Mouse (Mus musculus) hindbrain, embryonic 12.5 days (tissue): ENCODE measurements at regions not wholly inside any gene's neighbourhood (a gene's known extent, or its start where the extent isn't known, plus 50 kb on each side); places are given as distances from the start of the nearest gene placed in this dataset.

ENCODE experiments used
- ATAC-seq: fragments of 200-750 bp; cut with Nextera tagmentation; 2 replicates; pipeline ENCODE4 v1.8.0; 2017; ENCODE audit warnings: moderate TSS enrichment; ENCODE audit not compliant: low FRiP score
- H3K27ac ChIP-seq: fragments of 300-500 bp; sonication (generic); 2 replicates; pipeline ENCODE4 v1.5.1; 2016; ENCODE audit warnings: mild to moderate bottlenecking
- H3K27me3 ChIP-seq: fragments of 300-500 bp; sonication (generic); 2 replicates; pipeline ENCODE4 v1.6.1; 2016; ENCODE audit warnings: mild to moderate bottlenecking
- H3K36me3 ChIP-seq: fragments of 300-500 bp; sonication (generic); 2 replicates; pipeline ENCODE4 v1.6.1; 2016; ENCODE audit warnings: mild to moderate bottlenecking
- H3K4me1 ChIP-seq: fragments of 300-500 bp; sonication (generic); 2 replicates; pipeline ENCODE4 v1.6.1; 2016
- H3K4me2 ChIP-seq: fragments of 300-500 bp; sonication (generic); replicated peaks from 2 replicates; pipeline ENCODE4 v1.6.1; 2016; ENCODE audit warnings: mild to moderate bottlenecking
- H3K4me3 ChIP-seq: fragments of 300-500 bp; sonication (generic); 2 replicates; pipeline ENCODE4 v1.5.1; 2016; ENCODE audit warnings: mild to moderate bottlenecking
- H3K9ac ChIP-seq: fragments of 300-500 bp; sonication (generic); 2 replicates; pipeline ENCODE4 v1.6.1; 2016; ENCODE audit warnings: mild to moderate bottlenecking, moderate library complexity
- H3K9me3 ChIP-seq: fragments of 300-500 bp; sonication (generic); replicated peaks from 2 replicates; pipeline ENCODE4 v1.6.1; 2016; ENCODE audit warnings: mild to moderate bottlenecking
- WGBS: fragments of 180-500 bp; shearing (Covaris S2); methylation state at CpG from one replicate; pipeline ENCODE4 v1.1.7; 2016; 5-methylcytosine and 5-hydroxymethylcytosine counted together

DNA sequence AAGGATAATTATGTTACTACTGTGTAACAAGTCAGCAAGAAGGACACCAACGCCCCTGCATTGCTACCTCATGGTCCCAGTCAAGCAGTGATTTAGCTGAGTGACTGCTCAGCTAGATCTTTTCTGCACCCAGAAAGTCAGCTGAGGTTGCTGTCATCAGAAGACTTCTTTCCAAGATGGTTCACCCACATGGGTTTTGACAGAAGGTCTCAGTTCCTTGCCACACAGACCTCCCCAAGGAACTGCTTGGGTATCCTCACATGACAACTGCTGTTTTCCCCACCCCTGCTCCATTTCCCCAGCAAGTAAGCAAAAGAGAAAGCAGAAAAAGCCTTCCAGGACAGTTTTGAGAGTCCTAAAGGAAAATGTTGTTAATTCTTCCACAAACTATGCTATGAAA, 163.9 kb downstream of the Tmem17 start:
- no peaks in the 10 kb centered on the region for H3K9me3 ChIP-seq
- no peak overlapping the region for H3K4me2 ChIP-seq
- H3K9ac ChIP-seq: no peak overlapping the region
- no peaks in the 10 kb centered on the region for H3K27me3 ChIP-seq
- no peak for ATAC-seq
- H3K36me3 ChIP-seq: no peaks in the 10 kb centered on the region
- 80% methylated on average over 1 of the region's 1 CpGs for WGBS
- no peak overlapping the region for H3K4me3 ChIP-seq
- 0 out of 2 replicates have a peak, but pooled peaks cover 6% of the 10 kb centered on the region for H3K4me1 ChIP-seq
- no peak overlapping the region for H3K27ac ChIP-seq

GRCm38 (mm10) chr11:22677337-22677736, 165.4 kb downstream of the Tmem17 start:
- ATAC-seq: no peak
- WGBS: 33% methylated on average over 2 of the region's 2 CpGs
- Histone ChIP-seq H3K4me3 (no peak overlapping the region), H3K9ac (no peak overlapping the region), H3K27ac (no peak overlapping the region), H3K36me3 (no peaks in the 10 kb centered on the region), H3K27me3 (no peaks in the 10 kb centered on the region), H3K9me3 (no peaks in the 10 kb centered on the region), H3K4me1 (no peaks in the 10 kb centered on the region), H3K4me2 (no peak overlapping the region)

DNA sequence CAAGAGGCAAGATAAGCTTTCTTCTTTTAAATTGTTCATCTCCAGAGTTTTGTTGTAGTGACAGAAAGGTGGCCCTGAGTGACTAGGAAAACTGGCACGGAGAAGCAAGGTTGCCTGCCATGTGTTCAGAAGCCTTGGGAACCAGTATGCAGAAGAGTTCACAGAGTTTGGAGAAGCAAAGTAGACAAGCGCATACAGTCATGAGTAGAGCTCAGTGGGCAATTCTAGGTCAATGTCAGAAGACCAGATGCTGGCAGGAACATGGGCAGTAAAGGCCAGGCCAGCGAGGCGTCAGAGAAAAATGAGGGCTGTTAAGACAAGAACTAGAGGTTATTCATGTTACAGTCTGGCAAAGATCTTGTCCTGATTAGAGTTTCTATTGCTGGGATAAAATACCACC, 172.7 kb downstream of the Tmem17 start:
- 88% methylated on average over 4 of the region's 4 CpGs for WGBS

GRCm38 (mm10) chr11:22690829-22691228, 169.9 kb downstream of the B3gnt2 start:
- Histone ChIP-seq H3K4me3 (no peak overlapping the region), H3K27me3 (no peaks in the 10 kb centered on the region), H3K9ac (no peak overlapping the region), H3K4me1 (no peaks in the 10 kb centered on the region), H3K9me3 (no peaks in the 10 kb centered on the region), H3K36me3 (no peaks in the 10 kb centered on the region), H3K27ac (no peak overlapping the region), H3K4me2 (no peak overlapping the region)
- WGBS: 96% methylated on average over 3 of the region's 3 CpGs
- ATAC-seq: no peak

More for the DNA sequence above, 172.7 kb downstream of the Tmem17 start:
- H3K4me1 ChIP-seq: no peaks in the 10 kb centered on the region
- no peaks in the 10 kb centered on the region for H3K9me3 ChIP-seq
- no peak overlapping the region for H3K9ac ChIP-seq
- H3K27ac ChIP-seq: no peak overlapping the region
- no peak for ATAC-seq
- no peak overlapping the region for H3K4me2 ChIP-seq
- H3K36me3 ChIP-seq: no peaks in the 10 kb centered on the region
- H3K4me3 ChIP-seq: no peak overlapping the region
- no peaks in the 10 kb centered on the region for H3K27me3 ChIP-seq

DNA sequence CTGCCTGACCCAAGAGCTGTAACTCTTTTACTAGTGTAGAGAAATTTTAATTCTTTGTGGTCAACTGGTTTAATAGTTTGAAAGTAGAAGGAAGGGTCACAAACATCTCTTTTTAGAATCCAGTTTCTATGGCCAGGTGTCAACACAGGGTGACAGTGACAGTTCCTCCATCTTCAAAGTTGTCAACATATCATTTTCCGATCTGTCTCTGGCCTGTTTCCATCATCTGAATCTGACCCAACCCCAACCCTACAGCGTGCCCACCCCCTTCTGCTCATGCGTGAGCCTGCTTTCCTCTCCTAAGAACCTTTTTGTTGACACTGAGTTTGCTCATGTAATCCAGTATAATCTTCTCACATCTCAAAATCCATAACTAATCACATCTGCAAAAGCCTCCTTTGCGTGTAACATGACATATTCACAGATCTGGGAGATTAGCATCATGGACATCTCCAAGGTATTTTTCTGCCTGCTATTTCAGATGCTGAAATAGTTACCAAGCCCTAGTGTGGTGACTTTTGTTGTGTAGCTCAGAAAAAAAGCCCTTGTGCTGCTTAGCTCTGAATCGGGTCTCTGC, 168.4 kb downstream of the B3gnt2 start:
- no peak for ATAC-seq
- Histone ChIP-seq H3K27me3 (no peaks in the 10 kb centered on the region), H3K9me3 (no peaks in the 10 kb centered on the region), H3K4me3 (no peak overlapping the region), H3K36me3 (no peaks in the 10 kb centered on the region), H3K9ac (no peak overlapping the region), H3K4me2 (no peak overlapping the region), H3K27ac (no peak overlapping the region), H3K4me1 (no peaks in the 10 kb centered on the region)
- WGBS: 89% methylated on average over 5 of the region's 5 CpGs

- no peak for ATAC-seq
- no peaks in the 10 kb centered on the region for H3K4me1 ChIP-seq
- WGBS: 41% methylated on average over 1 of the region's 1 CpGs
Measured at GRCm38 (mm10) chr11:22692941-22693341, 167.8 kb downstream of the B3gnt2 start.

DNA sequence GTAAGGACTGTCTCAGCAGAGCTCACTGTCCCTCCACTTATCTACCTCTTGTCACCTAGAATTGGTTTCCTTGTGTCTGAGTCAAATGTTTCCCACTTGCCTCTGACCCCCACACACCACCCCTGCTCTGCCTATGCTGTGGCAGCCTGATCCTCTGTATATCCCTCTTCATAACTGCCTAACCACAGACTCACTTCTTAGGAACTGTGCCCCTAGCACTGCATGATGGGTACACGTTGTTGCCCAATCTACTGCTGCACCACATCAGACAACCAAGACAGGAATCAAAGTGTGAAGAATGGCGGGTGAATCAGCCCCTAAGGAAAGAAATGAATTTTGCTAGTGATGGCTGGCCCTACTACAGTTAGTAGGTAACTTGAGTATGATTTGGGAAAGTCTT, 167.4 kb downstream of the B3gnt2 start:
- no peak overlapping the region for H3K27ac ChIP-seq
- H3K27me3 ChIP-seq: no peaks in the 10 kb centered on the region
- 86% methylated on average over 2 of the region's 2 CpGs for WGBS
- no peaks in the 10 kb centered on the region for H3K9me3 ChIP-seq
- H3K4me3 ChIP-seq: no peak overlapping the region
- no peak overlapping the region for H3K9ac ChIP-seq
- no peak for ATAC-seq
- no peak overlapping the region for H3K4me2 ChIP-seq
- no peaks in the 10 kb centered on the region for H3K36me3 ChIP-seq
- no peaks in the 10 kb centered on the region for H3K4me1 ChIP-seq

More at GRCm38 (mm10) chr11:22692941-22693341, 167.8 kb downstream of the B3gnt2 start:
- Histone ChIP-seq H3K9ac (no peak overlapping the region), H3K36me3 (no peaks in the 10 kb centered on the region), H3K4me3 (no peak overlapping the region), H3K4me2 (no peak overlapping the region), H3K27me3 (no peaks in the 10 kb centered on the region), H3K9me3 (no peaks in the 10 kb centered on the region), H3K27ac (no peak overlapping the region)

DNA sequence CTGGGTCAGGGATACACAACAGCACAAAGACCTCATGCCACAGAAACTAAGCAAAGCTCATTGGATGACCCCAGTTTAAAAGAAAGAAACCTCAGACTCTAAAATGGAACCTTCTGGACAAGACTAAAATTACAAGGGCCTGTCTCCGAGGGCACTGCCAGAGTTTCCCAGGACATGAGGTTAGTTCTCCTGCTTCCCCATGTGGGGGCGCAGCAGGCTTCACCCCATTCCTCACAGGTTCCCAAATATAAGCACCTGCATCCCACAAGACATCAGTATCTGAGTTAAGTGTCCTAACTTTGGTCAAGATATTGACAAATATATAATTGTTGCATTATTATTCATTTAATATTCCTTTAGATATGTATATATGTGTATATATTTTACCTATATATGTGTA, 166.8 kb downstream of the B3gnt2 start:
- no peak for ATAC-seq
- Histone ChIP-seq H3K36me3 (no peaks in the 10 kb centered on the region), H3K9me3 (no peaks in the 10 kb centered on the region), H3K4me3 (no peak overlapping the region), H3K27ac (no peak overlapping the region), H3K27me3 (no peaks in the 10 kb centered on the region), H3K4me1 (no peaks in the 10 kb centered on the region), H3K9ac (no peak overlapping the region), H3K4me2 (no peak overlapping the region)
- 72% methylated on average over 2 of the region's 2 CpGs for WGBS

GRCm38 (mm10) chr11:22694829-22695228, 165.9 kb downstream of the B3gnt2 start:
- Histone ChIP-seq H3K9ac (no peak overlapping the region), H3K4me3 (no peak overlapping the region), H3K27me3 (no peaks in the 10 kb centered on the region), H3K4me1 (no peaks in the 10 kb centered on the region), H3K4me2 (no peak overlapping the region), H3K36me3 (no peaks in the 10 kb centered on the region), H3K9me3 (no peaks in the 10 kb centered on the region), H3K27ac (no peak overlapping the region)
- 74% methylated on average over 5 of the region's 5 CpGs for WGBS
- no peak for ATAC-seq

GRCm38 (mm10) chr11:22695237-22695636, 165.5 kb downstream of the B3gnt2 start:
- H3K4me1 ChIP-seq: no peaks in the 10 kb centered on the region
- no peak overlapping the region for H3K4me3 ChIP-seq
- H3K9me3 ChIP-seq: no peaks in the 10 kb centered on the region
- no peak overlapping the region for H3K9ac ChIP-seq
- H3K4me2 ChIP-seq: no peak overlapping the region
- no peaks in the 10 kb centered on the region for H3K27me3 ChIP-seq
- H3K27ac ChIP-seq: no peak overlapping the region
- H3K36me3 ChIP-seq: no peaks in the 10 kb centered on the region
- ATAC-seq: no peak
- 97% methylated on average over 1 of the region's 1 CpGs for WGBS

DNA sequence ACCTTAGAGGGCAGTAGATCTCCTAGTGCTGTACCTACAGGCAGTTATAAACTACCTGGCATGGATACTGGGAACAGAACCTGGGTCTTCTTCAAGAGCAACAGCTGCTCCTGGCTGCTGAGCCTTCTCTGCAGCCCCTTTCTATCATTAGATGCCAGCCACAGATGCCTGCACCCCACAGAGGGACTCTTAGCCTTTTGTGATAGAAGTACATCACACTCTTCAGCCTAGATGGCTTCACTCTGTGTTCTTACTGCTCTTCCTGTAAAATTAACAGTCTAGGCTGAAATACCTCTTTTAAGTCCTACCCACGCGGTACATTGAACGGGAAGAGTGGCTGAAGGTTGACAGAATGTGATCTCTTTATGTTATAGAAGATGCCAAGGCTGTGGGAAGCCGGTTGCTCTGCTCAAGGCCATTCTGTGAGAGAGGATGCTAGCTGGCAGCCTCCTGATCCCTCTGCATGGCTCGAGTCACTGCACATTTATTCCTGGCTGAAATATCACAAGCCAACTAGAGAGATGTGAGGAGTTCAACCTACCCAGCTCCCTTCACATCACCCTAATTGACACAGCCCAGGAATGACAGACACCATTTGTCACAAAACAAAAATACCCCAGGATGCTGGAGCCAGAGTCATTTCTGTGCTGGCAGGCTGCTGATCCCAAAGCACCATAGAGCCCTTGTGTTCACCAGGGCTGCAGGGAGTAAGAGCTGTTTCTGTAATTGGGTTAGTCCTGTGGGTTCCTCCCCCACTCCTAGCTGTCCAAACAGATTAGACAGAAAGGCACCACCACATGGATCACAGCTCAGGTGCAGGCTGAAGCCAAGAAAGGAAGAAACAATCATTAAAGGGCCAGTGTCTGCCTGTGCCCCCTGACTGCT, 162.5 kb downstream of the B3gnt2 start:
- no peaks in the 10 kb centered on the region for H3K27me3 ChIP-seq
- no peaks in the 10 kb centered on the region for H3K36me3 ChIP-seq
- H3K4me3 ChIP-seq: no peak overlapping the region
- H3K9me3 ChIP-seq: no peaks in the 10 kb centered on the region
- H3K4me1 ChIP-seq: no peaks in the 10 kb centered on the region
- H3K27ac ChIP-seq: peak overlapping the region; percentile 61
- H3K4me2 ChIP-seq: no peak overlapping the region
- WGBS: 67% methylated on average over 5 of the region's 5 CpGs
- H3K9ac ChIP-seq: no peak overlapping the region
- peak; percentile 83 for ATAC-seq

DNA sequence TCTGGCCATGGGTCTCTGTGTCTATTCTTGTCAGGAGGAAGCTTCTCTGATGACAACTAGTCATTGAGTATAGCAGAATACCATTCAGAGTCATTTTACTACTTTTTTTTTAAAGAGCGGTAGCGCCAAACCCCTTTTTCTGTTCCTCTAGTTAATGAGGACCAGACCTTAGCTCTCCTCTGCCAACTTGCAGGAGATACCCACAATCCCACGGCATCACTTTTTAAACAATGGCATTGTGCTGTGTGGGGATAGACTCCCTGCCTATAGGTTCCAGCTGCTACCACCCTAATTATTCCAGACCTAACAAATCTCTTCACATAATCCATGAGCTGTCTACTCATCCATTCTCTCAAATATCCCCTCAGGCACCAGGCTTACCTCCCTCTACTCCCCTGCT, 154.7 kb downstream of the B3gnt2 start:
- Histone ChIP-seq H3K36me3 (no peaks in the 10 kb centered on the region), H3K4me2 (no peak overlapping the region), H3K9me3 (no peaks in the 10 kb centered on the region), H3K27me3 (no peaks in the 10 kb centered on the region), H3K4me1 (no peaks in the 10 kb centered on the region), H3K9ac (no peak overlapping the region), H3K27ac (no peak overlapping the region), H3K4me3 (no peak overlapping the region)
- ATAC-seq: no peak
- 82% methylated on average over 3 of the region's 3 CpGs for whole genome bisulfite sequencing
